Mouse (Mus musculus): Measurements from ENCODE around the gene Nek3. TPM values are rescaled to one million over a fixed set of nuclear protein-coding genes. Genes with fewer than 3 reads are reported as not detected.

The Nek3 gene
- polyA plus RNA-seq, 1 experiment, result 8.4 TPM

DNA sequence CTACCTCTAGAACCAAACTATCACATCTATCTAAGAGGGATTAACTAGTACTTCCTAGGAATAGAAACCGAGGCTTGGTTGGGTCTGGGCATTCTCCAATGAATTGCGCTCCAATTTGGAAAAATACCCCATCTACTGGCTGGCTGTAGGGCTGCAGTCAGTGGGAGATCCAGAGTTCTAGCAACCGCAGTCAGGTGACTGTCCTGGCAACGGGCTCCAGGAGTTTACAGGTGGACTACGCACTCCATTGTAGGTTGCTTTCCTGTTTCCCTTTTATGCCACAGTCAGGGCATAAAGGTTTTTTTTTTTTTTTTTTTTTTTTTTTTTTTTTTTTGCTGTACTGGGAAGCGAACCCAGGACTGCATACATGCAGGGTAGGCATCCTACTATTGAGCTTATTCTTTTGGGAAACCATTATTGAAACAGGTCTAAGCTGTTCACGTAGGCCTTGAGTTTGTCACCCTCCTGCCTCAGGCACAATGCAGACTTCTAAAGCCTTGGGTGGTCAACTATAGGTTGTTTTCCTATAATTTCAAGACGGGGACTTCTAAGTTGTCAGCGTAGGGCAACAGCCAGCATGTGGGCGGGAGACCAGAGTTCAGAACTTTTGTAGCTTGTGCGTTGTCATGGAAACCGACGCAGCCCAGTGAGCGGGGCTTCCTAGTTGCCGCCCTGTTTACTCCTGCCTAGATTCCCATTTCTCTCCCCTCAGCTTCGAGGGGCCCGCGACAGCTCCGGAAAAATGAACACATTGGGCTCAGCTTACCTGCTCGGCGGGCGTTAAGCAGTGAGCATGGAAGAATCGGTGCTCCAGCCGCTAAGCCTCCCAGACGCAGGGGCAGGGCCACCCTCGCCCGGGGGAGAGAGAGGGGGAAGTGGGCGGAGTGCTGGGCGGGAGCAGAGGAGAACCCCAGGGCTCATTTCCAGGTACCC is 41.7 kb downstream of the Nek3 start, which contains the start of gene Nek5:
Gene Nek5 (minus strand): TSS at position 834 of the 933 bp plus-strand sequence.
- no peaks in the 10 kb centered on the region for H3K9me3 ChIP-seq (replicated peaks; ENCODE audit: control insufficient read depth, insufficient read depth, low read length, poor library complexity, severe bottlenecking)
- H3K9ac ChIP-seq (ENCODE audit: low read depth, poor library complexity, severe bottlenecking), result peak within 1 kb of the TSS; percentile 20

GRCm38 (mm10) chr8:22107020-22107419 is 59.2 kb downstream of the Nek3 start:
- no peaks in the 10 kb centered on the region for H3K9me3 ChIP-seq (replicated peaks; ENCODE audit: control insufficient read depth, insufficient read depth, low read length, poor library complexity, severe bottlenecking)
- H3K27ac ChIP-seq (ENCODE audit: insufficient read depth, low read length), result no peak overlapping the region
- no peak for TF ChIP-seq CTCF (IDR thresholded peaks at IDR 0.05; ENCODE audit: low read depth, low read length)
- no peak for TF ChIP-seq EP300 (IDR thresholded peaks at IDR 0.05; ENCODE audit: insufficient read depth, low read depth, low read length)
- TF ChIP-seq POLR2A (IDR thresholded peaks at IDR 0.05; ENCODE audit: insufficient read depth, low read length), result no peak
- H3K9ac ChIP-seq (ENCODE audit: low read depth, poor library complexity, severe bottlenecking), result no peak overlapping the region
- H3K4me3 ChIP-seq (ENCODE audit: low read depth, low read length), result no peak overlapping the region
- H3K4me1 ChIP-seq (ENCODE audit: control insufficient read depth, insufficient read depth, low read length), result no peaks in the 10 kb centered on the region
- no peaks in the 10 kb centered on the region for H3K27me3 ChIP-seq (ENCODE audit: control insufficient read depth, insufficient read depth, low read length, poor library complexity, severe bottlenecking)
- H3K36me3 ChIP-seq (ENCODE audit: control insufficient read depth, insufficient read depth, low read length, poor library complexity, severe bottlenecking), result no peaks in the 10 kb centered on the region

More for the DNA sequence above, 41.7 kb downstream of the Nek3 start, which contains the start of gene Nek5:
- TF ChIP-seq POLR2A (IDR thresholded peaks at IDR 0.05; ENCODE audit: insufficient read depth, low read length) (no peak), CTCF (IDR thresholded peaks at IDR 0.05; ENCODE audit: low read depth, low read length) (peak; percentile 55), EP300 (IDR thresholded peaks at IDR 0.05; ENCODE audit: insufficient read depth, low read depth, low read length) (no peak)
- no peaks in the 10 kb centered on the region for H3K36me3 ChIP-seq (ENCODE audit: control insufficient read depth, insufficient read depth, low read length, poor library complexity, severe bottlenecking)
- H3K27me3 ChIP-seq (ENCODE audit: control insufficient read depth, insufficient read depth, low read length, poor library complexity, severe bottlenecking), result no peaks in the 10 kb centered on the region
- H3K4me3 ChIP-seq (ENCODE audit: low read depth, low read length), result peak within 1 kb of the TSS; percentile 68
- peak within 1 kb of the TSS; percentile 37; the same call in 1 of the 2 replicates for H3K27ac ChIP-seq (ENCODE audit: insufficient read depth, low read length)
- H3K4me1 ChIP-seq (ENCODE audit: control insufficient read depth, insufficient read depth, low read length), result no peaks in the 10 kb centered on the region

DNA sequence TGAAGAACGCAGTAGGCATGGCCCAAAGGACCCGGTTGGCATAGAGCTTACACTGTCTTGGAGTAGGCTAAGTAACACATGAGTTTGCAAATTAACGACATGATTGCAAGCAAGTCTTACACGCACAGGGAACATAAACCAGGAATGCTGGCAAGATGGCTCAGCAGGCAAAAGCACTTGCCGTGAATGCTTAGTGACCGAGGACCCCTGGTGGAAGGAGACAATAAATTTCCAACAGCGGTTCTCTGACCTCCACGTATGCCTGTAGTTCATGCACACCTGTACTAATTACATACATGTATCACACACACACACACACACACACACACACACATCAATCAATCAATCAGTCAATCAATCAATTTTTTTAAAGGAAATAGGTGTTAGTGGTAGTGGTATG is 74.7 kb downstream of the Nek3 start:
- Histone ChIP-seq H3K27ac (ENCODE audit: insufficient read depth, low read length) (no peak overlapping the region), H3K27me3 (ENCODE audit: control insufficient read depth, insufficient read depth, low read length, poor library complexity, severe bottlenecking) (no peaks in the 10 kb centered on the region), H3K36me3 (ENCODE audit: control insufficient read depth, insufficient read depth, low read length, poor library complexity, severe bottlenecking) (no peaks in the 10 kb centered on the region), H3K9ac (ENCODE audit: low read depth, poor library complexity, severe bottlenecking) (no peak overlapping the region), H3K4me3 (ENCODE audit: low read depth, low read length) (no peak overlapping the region), H3K4me1 (ENCODE audit: control insufficient read depth, insufficient read depth, low read length) (no peaks in the 10 kb centered on the region), H3K9me3 (replicated peaks; ENCODE audit: control insufficient read depth, insufficient read depth, low read length, poor library complexity, severe bottlenecking) (no peaks in the 10 kb centered on the region)
- TF ChIP-seq EP300 (IDR thresholded peaks at IDR 0.05; ENCODE audit: insufficient read depth, low read depth, low read length) (no peak), CTCF (IDR thresholded peaks at IDR 0.05; ENCODE audit: low read depth, low read length) (peak; percentile 49), POLR2A (IDR thresholded peaks at IDR 0.05; ENCODE audit: insufficient read depth, low read length) (no peak)

DNA sequence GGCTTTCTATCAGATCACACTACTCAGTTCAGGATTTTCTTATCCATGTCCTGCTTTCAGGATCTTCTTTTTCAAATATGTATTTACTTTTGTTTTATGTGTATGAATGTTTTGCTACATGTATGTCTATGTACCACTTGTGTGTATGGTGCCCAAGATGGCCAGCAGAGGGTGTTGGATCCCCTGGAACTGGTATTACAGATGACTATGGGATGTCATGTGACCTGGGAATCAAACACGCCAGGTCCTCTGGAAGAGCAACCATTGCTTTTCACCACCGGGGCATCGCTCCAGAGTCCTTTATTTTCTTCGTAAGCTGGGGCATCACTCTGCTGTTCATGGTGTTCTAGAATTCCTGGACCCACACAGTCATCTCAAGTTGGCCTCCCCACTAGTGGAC is 77.0 kb downstream of the Nek3 start:
- H3K36me3 ChIP-seq (ENCODE audit: control insufficient read depth, insufficient read depth, low read length, poor library complexity, severe bottlenecking), result no peaks in the 10 kb centered on the region
- no peaks in the 10 kb centered on the region for H3K9me3 ChIP-seq (replicated peaks; ENCODE audit: control insufficient read depth, insufficient read depth, low read length, poor library complexity, severe bottlenecking)
- H3K27ac ChIP-seq (ENCODE audit: insufficient read depth, low read length), result no peak overlapping the region
- TF ChIP-seq POLR2A (IDR thresholded peaks at IDR 0.05; ENCODE audit: insufficient read depth, low read length), result no peak
- no peak for TF ChIP-seq CTCF (IDR thresholded peaks at IDR 0.05; ENCODE audit: low read depth, low read length)
- no peak for TF ChIP-seq EP300 (IDR thresholded peaks at IDR 0.05; ENCODE audit: insufficient read depth, low read depth, low read length)
- no peaks in the 10 kb centered on the region for H3K27me3 ChIP-seq (ENCODE audit: control insufficient read depth, insufficient read depth, low read length, poor library complexity, severe bottlenecking)
- H3K9ac ChIP-seq (ENCODE audit: low read depth, poor library complexity, severe bottlenecking), result no peak overlapping the region
- H3K4me1 ChIP-seq (ENCODE audit: control insufficient read depth, insufficient read depth, low read length), result no peaks in the 10 kb centered on the region
- no peak overlapping the region for H3K4me3 ChIP-seq (ENCODE audit: low read depth, low read length)

- no peak overlapping the region for H3K4me3 ChIP-seq (ENCODE audit: low read depth, low read length)
- H3K4me1 ChIP-seq (ENCODE audit: control insufficient read depth, insufficient read depth, low read length), result no peaks in the 10 kb centered on the region
- H3K9me3 ChIP-seq (replicated peaks; ENCODE audit: control insufficient read depth, insufficient read depth, low read length, poor library complexity, severe bottlenecking), result no peaks in the 10 kb centered on the region
- no peak overlapping the region for H3K9ac ChIP-seq (ENCODE audit: low read depth, poor library complexity, severe bottlenecking)
- no peaks in the 10 kb centered on the region for H3K27me3 ChIP-seq (ENCODE audit: control insufficient read depth, insufficient read depth, low read length, poor library complexity, severe bottlenecking)
- no peaks in the 10 kb centered on the region for H3K36me3 ChIP-seq (ENCODE audit: control insufficient read depth, insufficient read depth, low read length, poor library complexity, severe bottlenecking)
- no peak overlapping the region for H3K27ac ChIP-seq (ENCODE audit: insufficient read depth, low read length)
- TF ChIP-seq EP300 (IDR thresholded peaks at IDR 0.05; ENCODE audit: insufficient read depth, low read depth, low read length) (no peak), POLR2A (IDR thresholded peaks at IDR 0.05; ENCODE audit: insufficient read depth, low read length) (no peak), CTCF (IDR thresholded peaks at IDR 0.05; ENCODE audit: low read depth, low read length) (no peak)
These were observed 86.8 kb downstream of the Nek3 start for GRCm38 (mm10) chr8:22079313-22080007.

Other genes starting within 250 kb of the Nek3 start
- gene Defb15, start 233.7 kb downstream of the Nek3 start, polyA plus RNA-seq (2011; ENCODE audit: insufficient read depth, insufficient read length, low read depth, missing spikeins), result not detected in 2 replicates
- not detected in 2 replicates for gene Defb35, start 228.1 kb downstream of the Nek3 start, polyA plus RNA-seq (2011; ENCODE audit: insufficient read depth, insufficient read length, low read depth, missing spikeins)
- not detected in 2 replicates for gene Defb13, start 219.7 kb downstream of the Nek3 start, polyA plus RNA-seq (2011; ENCODE audit: insufficient read depth, insufficient read length, low read depth, missing spikeins)
- not detected in 2 replicates for gene Fam90a1a, start 207.7 kb downstream of the Nek3 start, polyA plus RNA-seq (2011; ENCODE audit: insufficient read depth, insufficient read length, low read depth, missing spikeins)
- not detected in 2 replicates for gene Ccdc70, start 196.7 kb downstream of the Nek3 start, polyA plus RNA-seq (2011; ENCODE audit: insufficient read depth, insufficient read length, low read depth, missing spikeins)
- gene Atp7b, start 106.1 kb downstream of the Nek3 start, polyA plus RNA-seq (2011; ENCODE audit: insufficient read depth, insufficient read length, low read depth, missing spikeins), result 2.1 and 2.5 TPM in 2 replicates
- gene Alg11, start 105.7 kb downstream of the Nek3 start, polyA plus RNA-seq (2011; ENCODE audit: insufficient read depth, insufficient read length, low read depth, missing spikeins), result 24.2 and 28.5 TPM in 2 replicates
- 0.66 and 0.79 TPM in 2 replicates for gene Nek5, start 41.4 kb downstream of the Nek3 start, polyA plus RNA-seq (2011; ENCODE audit: insufficient read depth, insufficient read length, low read depth, missing spikeins)
- 157 and 168 TPM in 2 replicates for gene Ckap2, start 19.4 kb upstream of the Nek3 start, polyA plus RNA-seq (2011; ENCODE audit: insufficient read depth, insufficient read length, low read depth, missing spikeins)
- 52.4 and 55.7 TPM in 2 replicates for gene Vps36, start 26.4 kb upstream of the Nek3 start, polyA plus RNA-seq (2011; ENCODE audit: insufficient read depth, insufficient read length, low read depth, missing spikeins)
- gene Thsd1, start 60.9 kb upstream of the Nek3 start, polyA plus RNA-seq (2011; ENCODE audit: insufficient read depth, insufficient read length, low read depth, missing spikeins), result 0.63 and 0.91 TPM in 2 replicates
- not detected in 2 replicates for gene Tpte, start 117.0 kb upstream of the Nek3 start, polyA plus RNA-seq (2011; ENCODE audit: insufficient read depth, insufficient read length, low read depth, missing spikeins)
- 18.5 and 21.6 TPM in 2 replicates for gene Slc25a15, start 232.2 kb upstream of the Nek3 start, polyA plus RNA-seq (2011; ENCODE audit: insufficient read depth, insufficient read length, low read depth, missing spikeins)
- 46.3 and 48.9 TPM in 2 replicates for gene Mrps31, start 244.9 kb upstream of the Nek3 start, polyA plus RNA-seq (2011; ENCODE audit: insufficient read depth, insufficient read length, low read depth, missing spikeins)

Measured in ES-Bruce4 (cell line).